Mouse (Mus musculus): ENCODE results near the gene Frmd3. TPM values are rescaled to one million over a fixed set of nuclear protein-coding genes. Genes with fewer than 3 reads are reported as not detected.
"Not testable (repeated sequence)": the region's sequence is repeated elsewhere in the genome, so short reads cannot be mapped to it uniquely, and the experiment has no call there.

Frmd3 gene
- under 1 TPM; 0.12 to 0.23 TPM for total RNA-seq (2021)
- long read RNA-seq, experiment 1: 0 reads
- long read RNA-seq, experiment 2: 0 reads

GRCm38 (mm10) chr4:74013211-74014047 lies at the start of gene Frmd3:
Frmd3 (plus strand) TSS chr4:74013442.
- peak; percentile 20 to 24 for DNase-seq

GRCm38 (mm10) chr4:73980454-73980853 lies 32.8 kb upstream of the Frmd3 start:
- DNase-seq: peak; percentile 21 to 33

- DNase-seq: no peak
Observed at GRCm38 (mm10) chr4:74012277-74012676, 965 bp upstream of the Frmd3 start.

- DNase-seq: no peak
Observed at GRCm38 (mm10) chr4:74012700-74013099, 542 bp upstream of the Frmd3 start.

GRCm38 (mm10) chr4:74014048-74014500 lies 832 bp downstream of the Frmd3 start:
- no peak for DNase-seq

- no peak for DNase-seq
Observed at GRCm38 (mm10) chr4:74020084-74020483, 6.8 kb downstream of the Frmd3 start.

- DNase-seq: no peak
Observed at GRCm38 (mm10) chr4:74043226-74043625, 30.0 kb downstream of the Frmd3 start.

- DNase-seq: no peak
Observed at GRCm38 (mm10) chr4:74051692-74052091, 38.5 kb downstream of the Frmd3 start.

GRCm38 (mm10) chr4:74076727-74077126 lies 63.5 kb downstream of the Frmd3 start:
- DNase-seq: no peak

GRCm38 (mm10) chr4:74110816-74111215 lies 97.6 kb downstream of the Frmd3 start:
- DNase-seq: no peak

GRCm38 (mm10) chr4:74191528-74191927 lies 178.3 kb downstream of the Frmd3 start:
- no peak for DNase-seq

- no peak for DNase-seq
Observed at GRCm38 (mm10) chr4:74201281-74201811, 188.1 kb downstream of the Frmd3 start.

GRCm38 (mm10) chr4:74221780-74222179 lies 208.5 kb downstream of the Frmd3 start:
- not testable (repeated sequence) for DNase-seq

- no peak for DNase-seq
Observed at GRCm38 (mm10) chr4:74222360-74222759, 209.1 kb downstream of the Frmd3 start.

- no peak for DNase-seq
Observed at GRCm38 (mm10) chr4:74224210-74224609, 211.0 kb downstream of the Frmd3 start.

GRCm38 (mm10) chr4:74230994-74231393 lies 217.8 kb downstream of the Frmd3 start:
- no peak for DNase-seq

- peak; percentile 11 to 53 for DNase-seq
Observed at GRCm38 (mm10) chr4:74231405-74231804, 218.2 kb downstream of the Frmd3 start.

- no peak for DNase-seq
Observed at GRCm38 (mm10) chr4:74233534-74233933, 220.3 kb downstream of the Frmd3 start.

- no peak for DNase-seq
Observed at GRCm38 (mm10) chr4:74242176-74242575, 228.9 kb downstream of the Frmd3 start, which contains the start of gene Kdm4c. Kdm4c (plus strand) TSS chr4:74242497.
